Mouse (Mus musculus): ENCODE results near the gene Akap7. TPM values are rescaled to one million over a fixed set of nuclear protein-coding genes. Genes with fewer than 3 reads are reported as not detected.

Akap7 gene
- polyA plus RNA-seq, 1 experiment from 2014 or later: 20.5 TPM

DNA sequence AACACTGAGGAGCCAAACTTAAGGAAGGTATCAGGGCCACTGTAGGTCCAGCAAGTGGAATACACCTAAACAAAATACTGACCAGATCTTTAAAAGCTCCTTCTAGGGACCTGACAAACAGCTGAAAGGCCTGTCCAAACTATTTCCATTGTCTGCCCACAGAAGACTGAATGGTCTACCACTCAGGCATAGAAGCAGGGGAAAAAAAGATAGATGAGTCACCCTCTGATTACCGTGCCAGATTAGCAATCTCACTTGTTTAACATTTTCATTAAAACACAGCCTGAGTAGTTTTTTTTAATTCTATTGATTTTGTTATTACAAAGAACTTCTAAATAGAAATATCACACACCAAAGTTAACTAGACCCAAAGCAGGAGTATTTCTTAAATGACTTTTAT, 33.9 kb downstream of the Akap7 start:
- DNase-seq (ENCODE audit: low spot score, missing footprints) (no peak), ATAC-seq (ENCODE audit: low FRiP score) (no peak)
- Histone ChIP-seq H3K9me3 (ENCODE audit: control insufficient read depth, low read length) (no peaks in the 10 kb centered on the region), H3K27ac (ENCODE audit: low read depth, low read length) (no peak overlapping the region), H3K4me3 (ENCODE audit: low read depth, low read length) (no peak overlapping the region), H3K9ac (ENCODE audit: low read length) (no peak overlapping the region), H3K36me3 (ENCODE audit: control insufficient read depth, insufficient read depth, low read length) (no peaks in the 10 kb centered on the region), H3K4me2 (no peak overlapping the region), H3K4me1 (ENCODE audit: control insufficient read depth, insufficient read depth, low read length) (no peaks in the 10 kb centered on the region), H3K27me3 (ENCODE audit: control insufficient read depth, insufficient read depth, low read length) (no peaks in the 10 kb centered on the region)
- 58% methylated on average over 1 of the region's 1 CpGs for WGBS

DNA sequence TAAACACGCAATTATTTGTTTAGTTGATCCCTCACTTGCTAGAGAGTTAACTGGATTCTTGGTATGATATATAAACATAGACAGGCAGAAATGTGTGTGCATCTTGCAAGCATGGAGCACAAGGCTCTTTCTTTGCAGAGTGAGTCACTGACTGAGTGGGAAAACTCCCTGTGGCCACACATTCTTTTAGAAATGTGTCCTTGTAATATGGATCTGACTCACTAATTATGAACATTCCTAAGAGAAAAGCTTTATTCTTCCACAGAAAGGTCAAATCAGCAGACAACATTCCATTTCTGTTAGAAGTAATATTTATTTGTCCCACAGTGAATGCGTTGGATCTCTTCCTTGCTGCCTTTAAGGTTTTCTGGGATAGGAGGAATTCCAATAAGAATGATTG, 35.9 kb downstream of the Akap7 start:
- Histone ChIP-seq H3K27ac (ENCODE audit: low read depth, low read length) (no peak overlapping the region), H3K9ac (ENCODE audit: low read length) (no peak overlapping the region), H3K4me2 (no peak overlapping the region), H3K9me3 (ENCODE audit: control insufficient read depth, low read length) (no peaks in the 10 kb centered on the region), H3K36me3 (ENCODE audit: control insufficient read depth, insufficient read depth, low read length) (no peaks in the 10 kb centered on the region), H3K27me3 (ENCODE audit: control insufficient read depth, insufficient read depth, low read length) (no peaks in the 10 kb centered on the region), H3K4me1 (ENCODE audit: control insufficient read depth, insufficient read depth, low read length) (no peaks in the 10 kb centered on the region), H3K4me3 (ENCODE audit: low read depth, low read length) (no peak overlapping the region)
- DNase-seq (ENCODE audit: low spot score, missing footprints): no peak
- no peak for ATAC-seq (ENCODE audit: low FRiP score)
- WGBS: 88% methylated on average over 2 of the region's 2 CpGs

DNA sequence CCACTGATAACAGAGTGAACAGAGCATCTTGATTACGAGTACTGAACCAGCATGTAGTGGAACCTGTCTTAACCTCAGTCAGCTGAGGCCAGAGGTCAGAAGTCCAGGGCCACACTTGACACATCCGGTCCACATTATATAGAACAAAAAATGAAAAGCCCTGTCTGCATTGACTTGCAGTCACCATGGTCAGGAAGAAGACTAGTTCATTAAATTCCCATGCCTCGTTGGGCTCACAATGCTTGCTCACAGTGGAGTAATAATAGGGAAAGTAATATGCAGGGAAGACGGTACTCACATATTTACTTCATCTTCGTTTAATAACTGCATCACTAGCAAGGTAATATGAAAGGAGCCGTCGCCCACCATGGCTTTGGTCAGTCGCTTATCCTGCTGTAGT, 36.5 kb downstream of the Akap7 start:
- 89% methylated on average over 8 of the region's 8 CpGs for WGBS
- Histone ChIP-seq H3K4me1 (ENCODE audit: control insufficient read depth, insufficient read depth, low read length) (no peaks in the 10 kb centered on the region), H3K36me3 (ENCODE audit: control insufficient read depth, insufficient read depth, low read length) (no peaks in the 10 kb centered on the region), H3K9me3 (ENCODE audit: control insufficient read depth, low read length) (no peaks in the 10 kb centered on the region), H3K4me3 (ENCODE audit: low read depth, low read length) (no peak overlapping the region), H3K27ac (ENCODE audit: low read depth, low read length) (no peak overlapping the region), H3K4me2 (no peak overlapping the region), H3K9ac (ENCODE audit: low read length) (no peak overlapping the region), H3K27me3 (ENCODE audit: control insufficient read depth, insufficient read depth, low read length) (no peaks in the 10 kb centered on the region)
- DNase-seq (ENCODE audit: low spot score, missing footprints) (no peak), ATAC-seq (ENCODE audit: low FRiP score) (no peak)

DNA sequence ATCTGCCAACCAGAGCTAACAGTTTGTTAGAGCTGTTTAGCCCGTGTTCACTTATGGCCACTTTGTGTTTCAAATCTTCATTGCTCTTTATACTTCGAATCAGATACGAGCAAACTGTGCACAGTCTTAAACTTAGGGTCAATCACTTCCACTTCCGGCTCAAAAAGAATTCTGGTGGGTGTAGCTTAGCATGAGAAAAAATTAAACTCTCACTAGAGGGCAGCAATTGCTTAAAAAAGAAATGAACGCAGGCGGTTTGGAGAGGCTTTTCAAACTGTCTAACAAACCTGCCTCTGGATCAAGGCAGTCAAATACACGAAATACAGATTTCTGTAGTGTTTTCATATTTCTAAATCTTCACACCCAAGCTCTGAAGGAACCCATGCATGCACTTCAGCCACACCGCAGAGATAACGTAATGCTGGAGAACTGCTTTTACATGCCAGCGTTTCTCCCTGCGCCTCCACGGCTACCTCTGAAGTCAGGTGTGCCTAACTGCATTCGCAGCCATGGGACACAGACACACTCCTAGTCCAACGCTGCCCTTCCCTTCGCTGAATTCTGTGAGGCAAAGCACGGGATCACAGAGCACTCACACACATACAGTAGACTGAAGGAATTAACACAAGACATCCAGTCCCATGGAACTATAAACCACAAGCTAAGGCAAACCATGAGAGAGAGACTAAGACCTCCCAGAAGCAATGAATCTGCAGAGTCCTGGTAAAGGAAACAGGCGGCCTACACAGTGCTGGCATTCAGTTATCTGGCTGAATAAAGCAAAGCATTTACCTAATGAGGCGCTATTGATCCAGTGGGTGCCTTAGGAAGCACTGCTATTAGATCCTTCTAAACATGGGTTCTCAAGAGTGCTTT, 39.0 kb downstream of the Akap7 start:
- WGBS: 58% methylated on average over 18 of the region's 18 CpGs
- Histone ChIP-seq H3K4me2 (no peak overlapping the region), H3K27ac (ENCODE audit: low read depth, low read length) (no peak overlapping the region), H3K9ac (ENCODE audit: low read length) (no peak overlapping the region), H3K36me3 (ENCODE audit: control insufficient read depth, insufficient read depth, low read length) (no peaks in the 10 kb centered on the region), H3K4me1 (ENCODE audit: control insufficient read depth, insufficient read depth, low read length) (no peaks in the 10 kb centered on the region), H3K9me3 (ENCODE audit: control insufficient read depth, low read length) (no peaks in the 10 kb centered on the region), H3K27me3 (ENCODE audit: control insufficient read depth, insufficient read depth, low read length) (no peaks in the 10 kb centered on the region), H3K4me3 (ENCODE audit: low read depth, low read length) (no peak overlapping the region)
- DNase-seq (ENCODE audit: low spot score, missing footprints) (peak; percentile 89), ATAC-seq (ENCODE audit: low FRiP score) (peak; percentile 40; the same call in 1 of the 2 replicates)

DNA sequence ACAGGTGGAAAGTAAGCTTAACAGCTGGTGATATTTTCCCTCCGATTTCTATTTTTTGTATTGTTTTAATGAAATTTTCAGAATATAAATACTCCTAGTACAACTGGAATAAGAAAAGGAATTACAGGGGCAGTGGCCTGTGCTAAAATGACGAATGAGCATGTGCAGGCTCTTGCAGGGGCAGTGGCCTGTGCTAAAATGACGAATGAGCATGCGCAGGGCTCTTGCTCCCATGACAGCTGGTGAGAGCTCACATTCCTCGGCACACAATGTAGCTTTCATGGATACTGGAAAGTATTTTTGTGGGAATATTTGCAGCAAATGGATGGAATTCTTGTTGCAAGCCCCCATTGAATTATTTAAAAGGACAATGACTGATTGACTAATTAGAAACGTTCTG, 46.5 kb downstream of the Akap7 start:
- DNase-seq (ENCODE audit: low spot score, missing footprints): peak; percentile 64
- 76% methylated on average over 6 of the region's 6 CpGs for WGBS
- ATAC-seq (ENCODE audit: low FRiP score): no peak

DNA sequence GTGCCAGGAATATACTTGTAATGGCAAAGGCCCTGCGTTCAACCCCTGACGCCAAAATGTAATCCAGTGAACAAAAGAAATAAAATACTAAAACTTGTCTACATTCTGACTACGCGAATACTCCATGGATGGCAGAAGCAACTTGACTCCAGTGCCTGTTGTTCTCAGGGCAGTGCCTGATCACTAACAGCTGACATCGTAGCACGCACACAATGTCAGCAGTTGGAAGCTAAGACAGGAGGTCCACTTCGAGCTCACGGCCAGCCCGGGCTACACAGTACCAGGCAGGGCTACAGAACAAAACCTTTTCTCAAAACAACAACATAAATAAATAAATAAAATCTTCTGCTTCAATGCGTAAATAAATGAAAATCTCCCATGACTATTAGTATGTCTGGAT, 46.9 kb downstream of the Akap7 start:
- H3K27ac ChIP-seq (ENCODE audit: low read depth, low read length): no peak overlapping the region
- H3K9me3 ChIP-seq (ENCODE audit: control insufficient read depth, low read length): no peaks in the 10 kb centered on the region
- H3K27me3 ChIP-seq (ENCODE audit: control insufficient read depth, insufficient read depth, low read length): no peaks in the 10 kb centered on the region
- H3K9ac ChIP-seq (ENCODE audit: low read length): no peak overlapping the region
- DNase-seq (ENCODE audit: low spot score, missing footprints): peak; percentile 78
- ATAC-seq (ENCODE audit: low FRiP score): no peak
- H3K4me3 ChIP-seq (ENCODE audit: low read depth, low read length): no peak overlapping the region
- no peaks in the 10 kb centered on the region for H3K36me3 ChIP-seq (ENCODE audit: control insufficient read depth, insufficient read depth, low read length)
- 93% methylated on average over 10 of the region's 10 CpGs for WGBS
- H3K4me2 ChIP-seq: no peak overlapping the region
- no peaks in the 10 kb centered on the region for H3K4me1 ChIP-seq (ENCODE audit: control insufficient read depth, insufficient read depth, low read length)

More for the DNA sequence above, 46.5 kb downstream of the Akap7 start:
- no peak overlapping the region for H3K27ac ChIP-seq (ENCODE audit: low read depth, low read length)
- H3K9me3 ChIP-seq (ENCODE audit: control insufficient read depth, low read length): no peaks in the 10 kb centered on the region
- no peaks in the 10 kb centered on the region for H3K27me3 ChIP-seq (ENCODE audit: control insufficient read depth, insufficient read depth, low read length)
- H3K4me2 ChIP-seq: no peak overlapping the region
- no peak overlapping the region for H3K9ac ChIP-seq (ENCODE audit: low read length)
- no peaks in the 10 kb centered on the region for H3K36me3 ChIP-seq (ENCODE audit: control insufficient read depth, insufficient read depth, low read length)
- no peaks in the 10 kb centered on the region for H3K4me1 ChIP-seq (ENCODE audit: control insufficient read depth, insufficient read depth, low read length)
- H3K4me3 ChIP-seq (ENCODE audit: low read depth, low read length): no peak overlapping the region

DNA sequence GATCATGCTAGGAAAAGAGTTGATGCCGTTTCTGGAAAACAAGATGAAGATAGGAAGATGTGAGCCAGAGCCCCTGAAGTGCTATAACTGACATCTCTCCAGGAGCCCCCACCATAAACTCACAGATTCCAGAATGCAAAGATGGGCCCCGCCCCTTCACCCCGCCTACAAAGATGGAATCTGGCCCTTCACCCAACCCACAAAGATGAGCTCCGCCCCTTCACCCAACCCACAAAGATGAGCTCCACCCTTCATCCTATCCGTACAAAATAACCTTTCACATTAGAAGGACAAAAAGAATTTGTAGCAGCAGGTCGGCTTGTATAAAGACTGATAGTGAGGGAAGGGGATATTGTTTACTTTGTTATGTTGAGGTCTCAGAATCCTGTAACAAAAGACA, 49.5 kb downstream of the Akap7 start:
- Histone ChIP-seq H3K4me1 (ENCODE audit: control insufficient read depth, insufficient read depth, low read length) (no peaks in the 10 kb centered on the region), H3K27ac (ENCODE audit: low read depth, low read length) (no peak overlapping the region), H3K4me2 (no peak overlapping the region), H3K36me3 (ENCODE audit: control insufficient read depth, insufficient read depth, low read length) (no peaks in the 10 kb centered on the region), H3K27me3 (ENCODE audit: control insufficient read depth, insufficient read depth, low read length) (no peaks in the 10 kb centered on the region), H3K9me3 (ENCODE audit: control insufficient read depth, low read length) (no peaks in the 10 kb centered on the region), H3K4me3 (ENCODE audit: low read depth, low read length) (no peak overlapping the region), H3K9ac (ENCODE audit: low read length) (no peak overlapping the region)
- ATAC-seq (ENCODE audit: low FRiP score) (no peak), DNase-seq (ENCODE audit: low spot score, missing footprints) (peak; percentile 6)
- WGBS: 85% methylated on average over 6 of the region's 6 CpGs

DNA sequence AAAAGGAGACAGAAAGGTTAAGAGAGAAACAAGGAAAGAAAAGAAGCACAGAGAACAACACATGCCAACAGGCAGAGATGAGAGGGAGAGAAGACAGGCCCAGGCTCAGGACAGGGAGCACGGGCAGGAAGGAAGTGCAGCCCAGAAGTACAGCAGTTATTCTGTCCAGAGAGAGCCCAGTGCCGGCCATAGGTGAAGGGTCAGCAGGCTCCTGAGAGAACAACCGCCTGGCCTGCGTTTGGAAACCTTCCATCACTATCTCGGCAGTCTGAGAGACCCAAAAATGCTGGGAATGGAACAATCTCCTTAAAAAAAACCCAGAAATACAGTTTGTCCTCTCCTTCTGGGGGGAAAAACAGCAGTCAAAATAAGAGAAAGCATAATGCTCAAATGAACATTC, 50.2 kb downstream of the Akap7 start:
- H3K4me2 ChIP-seq: no peak overlapping the region
- H3K4me1 ChIP-seq (ENCODE audit: control insufficient read depth, insufficient read depth, low read length): no peaks in the 10 kb centered on the region
- ATAC-seq (ENCODE audit: low FRiP score) (no peak), DNase-seq (ENCODE audit: low spot score, missing footprints) (peak; percentile 45)
- no peak overlapping the region for H3K9ac ChIP-seq (ENCODE audit: low read length)
- no peaks in the 10 kb centered on the region for H3K9me3 ChIP-seq (ENCODE audit: control insufficient read depth, low read length)
- no peak overlapping the region for H3K4me3 ChIP-seq (ENCODE audit: low read depth, low read length)
- H3K27me3 ChIP-seq (ENCODE audit: control insufficient read depth, insufficient read depth, low read length): no peaks in the 10 kb centered on the region
- WGBS: 82% methylated on average over 5 of the region's 5 CpGs
- H3K27ac ChIP-seq (ENCODE audit: low read depth, low read length): no peak overlapping the region
- no peaks in the 10 kb centered on the region for H3K36me3 ChIP-seq (ENCODE audit: control insufficient read depth, insufficient read depth, low read length)

DNA sequence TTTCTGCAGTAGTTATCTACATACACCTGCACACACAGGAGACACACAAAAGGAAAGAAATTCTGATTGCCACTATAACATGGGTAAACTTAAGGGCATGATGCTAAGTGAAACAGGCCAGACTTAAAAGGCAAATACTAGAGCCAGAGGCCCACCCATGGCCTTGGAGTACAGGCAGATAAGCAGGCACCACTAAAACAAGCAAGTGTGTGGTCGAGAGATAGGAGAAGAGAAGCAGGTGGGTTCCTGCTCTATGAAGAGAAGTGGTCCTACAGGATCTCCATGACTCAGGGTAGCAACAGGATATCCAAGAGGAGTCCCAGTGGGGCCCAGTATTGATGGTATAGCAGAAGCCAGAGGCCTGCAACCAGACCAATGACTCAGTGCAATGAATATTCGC, 54.2 kb downstream of the Akap7 start:
- H3K27ac ChIP-seq (ENCODE audit: low read depth, low read length): no peak overlapping the region
- WGBS: 89% methylated on average over 2 of the region's 2 CpGs
- no peaks in the 10 kb centered on the region for H3K36me3 ChIP-seq (ENCODE audit: control insufficient read depth, insufficient read depth, low read length)
- no peak overlapping the region for H3K4me3 ChIP-seq (ENCODE audit: low read depth, low read length)
- no peaks in the 10 kb centered on the region for H3K4me1 ChIP-seq (ENCODE audit: control insufficient read depth, insufficient read depth, low read length)
- DNase-seq (ENCODE audit: low spot score, missing footprints): peak; percentile 53
- no peaks in the 10 kb centered on the region for H3K9me3 ChIP-seq (ENCODE audit: control insufficient read depth, low read length)
- H3K9ac ChIP-seq (ENCODE audit: low read length): no peak overlapping the region
- no peaks in the 10 kb centered on the region for H3K27me3 ChIP-seq (ENCODE audit: control insufficient read depth, insufficient read depth, low read length)
- H3K4me2 ChIP-seq: no peak overlapping the region
- no peak for ATAC-seq (ENCODE audit: low FRiP score)
